Mouse (Mus musculus): ENCODE results near the gene Dock9. TPM values are rescaled to one million over a fixed set of nuclear protein-coding genes. Genes with fewer than 3 reads are reported as not detected.

The Dock9 gene
- total RNA-seq, 2 experiments from 2014 or later = 4.4 to 6.6 TPM

GRCm38 (mm10) chr14:121500577-121500976, 297.1 kb downstream of the Dock9 start:
- no peak for ATAC-seq (replicated peaks; ENCODE audit: low FRiP score, low TSS enrichment, poor library complexity, severe bottlenecking)

- ATAC-seq (replicated peaks; ENCODE audit: low FRiP score, low TSS enrichment, poor library complexity, severe bottlenecking) = no peak
Measured at GRCm38 (mm10) chr14:121499769-121500168, 297.9 kb downstream of the Dock9 start.

GRCm38 (mm10) chr14:121497800-121498199, 299.8 kb downstream of the Dock9 start:
- ATAC-seq (replicated peaks; ENCODE audit: low FRiP score, low TSS enrichment, poor library complexity, severe bottlenecking) = no peak

- no peak for ATAC-seq (replicated peaks; ENCODE audit: low FRiP score, low TSS enrichment, poor library complexity, severe bottlenecking)
Measured at GRCm38 (mm10) chr14:121495741-121496140, 301.9 kb downstream of the Dock9 start.

GRCm38 (mm10) chr14:121495120-121495519, 302.5 kb downstream of the Dock9 start:
- ATAC-seq (replicated peaks; ENCODE audit: low FRiP score, low TSS enrichment, poor library complexity, severe bottlenecking) = no peak

- no peak for ATAC-seq (replicated peaks; ENCODE audit: low FRiP score, low TSS enrichment, poor library complexity, severe bottlenecking)
Measured at GRCm38 (mm10) chr14:121494238-121494637, 303.4 kb downstream of the Dock9 start.

- no peak for ATAC-seq (replicated peaks; ENCODE audit: low FRiP score, low TSS enrichment, poor library complexity, severe bottlenecking)
Measured at GRCm38 (mm10) chr14:121493712-121494111, 303.9 kb downstream of the Dock9 start.

- no peak for ATAC-seq (replicated peaks; ENCODE audit: low FRiP score, low TSS enrichment, poor library complexity, severe bottlenecking)
Measured at GRCm38 (mm10) chr14:121492328-121492727, 305.3 kb downstream of the Dock9 start.

Other genes with a start within 250 kb of the Dock9 start
- gene Ubac2, start 80.8 kb upstream of the Dock9 start, total RNA-seq (2014; fragmentation: Nextera tagmentation) = 14.0 and 14.8 TPM in 2 replicates
- 10.2 and 16.6 TPM in 2 replicates for gene Ubac2, start 80.8 kb upstream of the Dock9 start, total RNA-seq (2017)
- 0.96 and 1.0 TPM in 2 replicates for gene Gpr18, start 117.9 kb upstream of the Dock9 start, total RNA-seq (2014; fragmentation: Nextera tagmentation)
- 0.70 and 1.6 TPM in 2 replicates for gene Gpr18, start 117.9 kb upstream of the Dock9 start, total RNA-seq (2017)
- 0.52 TPM in 1 of 2 replicates, not detected in the other for gene Gpr183, start 167.4 kb upstream of the Dock9 start, total RNA-seq (2014; fragmentation: Nextera tagmentation)
- gene Gpr183, start 167.4 kb upstream of the Dock9 start, total RNA-seq (2017) = 0.94 and 2.7 TPM in 2 replicates
- gene Timm8a2, start 236.8 kb upstream of the Dock9 start, total RNA-seq (2014; fragmentation: Nextera tagmentation) = not detected in 2 replicates
- not detected in 2 replicates for gene Timm8a2, start 236.8 kb upstream of the Dock9 start, total RNA-seq (2017)

All from megakaryocyte-erythroid progenitor cell, adult 5-6 weeks (primary cell).